Mouse (Mus musculus): Measurements from ENCODE around the gene Nos1.

Gene Nos1

DNA sequence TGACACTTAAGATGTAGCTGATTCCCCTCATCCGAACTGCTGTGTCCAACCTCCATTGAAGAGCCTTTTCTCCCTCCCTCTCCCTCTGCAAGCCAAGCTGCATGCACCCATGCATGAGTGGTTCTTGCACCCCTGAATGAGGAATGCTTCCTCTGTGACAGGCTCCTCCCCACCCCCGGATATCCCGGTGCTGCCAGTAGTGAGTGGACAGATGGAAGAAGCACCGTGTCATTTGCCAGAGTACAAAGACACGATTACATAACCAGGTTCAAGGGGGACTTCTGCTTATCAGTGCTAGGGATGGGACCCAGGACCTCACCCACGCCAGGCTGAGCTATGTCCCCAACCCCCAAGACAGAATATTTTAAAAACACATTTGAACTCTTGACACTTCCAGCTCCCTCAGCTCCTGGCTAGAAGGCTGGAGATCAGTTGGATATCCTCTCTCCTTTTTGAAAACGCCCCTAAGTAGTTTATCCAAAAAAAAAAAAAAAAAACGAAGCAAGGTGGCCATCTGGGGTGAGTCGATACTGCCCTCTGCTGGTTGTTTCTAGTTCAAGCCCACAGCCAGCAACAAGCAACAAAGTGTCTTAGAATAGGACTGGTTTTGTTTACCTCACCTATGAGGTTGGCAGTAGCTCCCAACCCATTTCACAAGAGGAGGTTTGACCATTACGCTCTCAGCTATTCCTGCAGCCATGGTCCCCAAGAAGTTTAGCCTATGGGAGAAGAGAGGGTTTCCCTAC, 175.0 kb downstream of the Nos1 start:
- no peak for DNase-seq (ENCODE audit: low read depth)

DNA sequence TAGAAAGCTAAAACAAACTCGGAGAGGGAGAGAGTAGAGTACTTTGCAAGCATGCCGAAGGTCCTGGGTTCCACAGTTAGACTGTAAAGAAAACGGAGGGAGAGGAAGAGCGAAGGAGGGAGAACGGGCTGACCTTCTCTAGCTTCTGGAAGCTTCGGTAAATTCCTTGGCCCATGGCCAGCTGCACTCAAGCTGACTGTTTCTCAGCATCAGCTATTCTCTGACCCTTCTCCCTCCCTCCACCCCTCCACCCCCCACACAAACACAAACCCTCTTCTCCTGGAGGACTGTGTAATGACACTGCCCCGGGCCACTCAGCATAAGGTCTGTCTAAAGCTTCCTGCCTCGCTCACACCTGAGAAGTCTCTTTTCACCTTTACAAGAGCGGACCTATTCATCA, 183.9 kb downstream of the Nos1 start:
- no peak for DNase-seq (ENCODE audit: low read depth)

DNA sequence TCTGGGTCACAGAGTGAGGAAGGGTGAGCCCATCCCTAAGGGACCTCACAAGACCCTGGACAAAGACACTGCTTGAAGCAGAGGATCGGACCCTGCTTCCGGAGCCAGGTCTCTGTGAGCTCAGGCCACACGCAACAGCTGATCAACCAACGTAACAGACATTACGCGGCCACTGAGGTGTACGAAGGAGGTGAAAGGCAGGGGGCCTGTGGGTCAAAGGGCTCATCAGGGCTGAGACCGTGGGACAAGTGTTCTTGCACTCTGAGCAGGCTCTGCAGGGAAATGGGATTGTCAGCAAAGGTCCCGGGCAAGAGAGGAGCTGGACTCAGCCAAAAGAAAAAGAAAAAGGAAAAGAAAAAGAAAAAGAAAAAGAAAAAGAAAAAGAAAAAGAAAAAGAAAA, 186.1 kb downstream of the Nos1 start:
- DNase-seq (ENCODE audit: low read depth): no peak

DNA sequence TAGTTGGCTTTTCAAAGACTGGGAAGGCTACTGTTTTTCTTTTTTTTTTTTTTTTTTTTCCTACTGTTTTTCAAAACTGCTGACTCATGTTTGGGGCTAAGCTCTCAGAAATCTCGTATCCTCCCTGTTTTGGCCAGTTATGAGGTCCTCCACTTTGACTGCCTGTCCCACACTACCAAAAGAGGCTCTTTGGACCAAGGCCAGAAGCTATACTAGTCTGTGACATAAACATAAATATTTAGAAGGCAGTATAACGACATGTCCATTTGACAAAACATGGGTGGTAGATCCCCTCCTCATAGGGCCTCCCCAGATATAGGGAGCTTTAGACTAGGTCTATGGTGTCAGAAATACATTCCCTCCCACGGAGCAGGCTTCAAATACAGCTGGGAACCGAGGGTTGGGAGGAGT, 186.8 kb downstream of the Nos1 start:
- no peak for DNase-seq (ENCODE audit: low read depth)

DNA sequence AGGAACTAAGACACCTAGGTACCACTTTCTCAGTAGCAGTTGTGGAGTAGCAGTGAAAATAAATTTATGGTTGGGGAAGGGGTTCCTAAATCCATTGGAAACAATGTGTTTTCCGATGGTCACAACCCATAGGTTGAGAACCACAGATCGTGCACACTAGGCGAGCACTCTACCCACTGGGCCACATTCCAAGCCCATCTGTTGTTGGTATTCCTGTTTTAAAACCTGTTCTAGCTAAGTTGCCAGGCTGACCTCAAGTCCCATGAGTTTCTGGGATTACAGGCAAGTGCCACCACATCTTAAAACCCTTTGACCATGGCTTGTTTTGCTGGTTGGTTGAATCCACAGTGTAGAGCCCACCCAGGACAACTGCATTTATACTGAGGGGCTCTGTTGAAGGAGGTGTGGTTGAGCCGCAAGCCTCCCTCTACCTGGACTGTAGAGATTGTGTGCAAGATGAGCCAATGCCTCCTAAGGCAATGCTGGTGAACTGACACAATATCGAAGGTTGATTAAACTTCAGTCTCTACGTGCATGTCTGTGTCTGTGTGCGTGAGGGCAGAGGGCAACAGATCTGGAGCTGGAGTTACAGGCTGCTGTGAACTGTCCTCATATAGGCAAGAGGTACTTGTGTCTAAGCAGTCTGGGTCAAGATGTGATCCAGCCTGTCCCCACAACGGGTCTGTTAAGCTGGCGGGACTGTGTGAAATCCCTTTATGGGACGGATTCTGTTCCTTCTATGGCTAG, 189.0 kb downstream of the Nos1 start:
- no peak for DNase-seq (ENCODE audit: low read depth)

DNA sequence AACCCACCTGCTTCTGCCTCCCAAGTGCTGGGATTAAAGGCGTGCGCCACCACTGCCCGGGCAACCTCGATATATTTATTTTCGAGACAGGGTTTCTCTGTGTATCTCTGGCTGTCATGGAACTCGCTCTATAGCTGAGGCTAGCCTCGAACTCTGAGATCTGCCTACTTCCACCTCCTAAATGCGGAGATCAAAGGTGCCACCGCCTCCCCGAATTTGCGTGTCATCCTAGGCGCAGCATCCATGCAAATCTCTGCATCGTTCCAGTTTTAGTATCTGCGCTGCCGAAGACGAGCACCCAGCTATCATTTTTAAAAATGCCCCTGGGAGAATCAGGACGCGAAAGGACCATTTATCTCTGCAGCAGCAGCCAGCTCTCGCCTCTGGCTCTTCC, 195.4 kb downstream of the Nos1 start:
- DNase-seq (ENCODE audit: low read depth): no peak

DNA sequence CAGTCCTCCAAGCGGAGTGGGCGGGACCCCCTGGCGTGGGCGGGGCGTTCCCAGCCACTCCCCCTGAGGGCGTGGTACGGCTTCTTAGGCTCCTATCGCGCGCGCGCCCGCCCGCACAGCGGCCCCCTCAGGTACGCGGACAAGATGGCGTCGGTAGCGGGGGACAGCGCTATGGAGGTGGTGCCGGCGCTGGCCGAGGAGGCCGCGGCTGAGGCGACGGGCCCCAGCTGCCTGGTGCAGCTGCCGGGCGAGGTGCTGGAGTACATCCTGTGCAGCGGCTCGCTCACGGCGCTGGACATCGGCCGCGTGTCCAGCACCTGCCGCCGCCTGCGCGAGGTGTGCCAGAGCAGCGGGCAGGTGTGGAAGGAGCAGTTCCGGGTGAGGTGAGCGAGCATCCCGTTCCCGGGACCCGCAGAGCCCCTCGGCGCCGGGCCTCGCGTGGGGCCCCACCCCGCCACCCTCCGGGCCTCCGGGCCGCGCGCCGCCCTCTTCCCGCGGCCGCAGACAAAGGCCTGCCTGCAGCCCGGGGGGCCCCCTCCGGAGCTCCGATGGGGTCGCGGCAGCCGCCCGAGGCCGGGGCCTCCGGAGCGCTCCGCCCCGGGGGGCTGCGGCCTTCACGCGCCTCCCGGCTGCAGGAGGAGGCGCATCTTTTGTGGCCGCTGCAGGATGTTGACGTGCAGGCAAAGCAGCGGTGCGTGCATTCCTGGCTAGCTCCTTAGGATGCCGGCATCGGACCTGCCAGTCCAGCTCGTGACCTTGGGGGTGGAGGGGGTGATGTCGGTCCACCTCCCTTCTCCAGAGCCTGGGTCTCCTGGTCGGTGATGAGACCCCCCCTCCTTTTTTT, 196.0 kb downstream of the Nos1 start, which contains the start of gene Fbxo21:
Gene Fbxo21, plus strand, starts transcription at position 74 of the 844 bp plus-strand sequence.
- peak; percentile 88 for DNase-seq (ENCODE audit: low read depth)

DNA sequence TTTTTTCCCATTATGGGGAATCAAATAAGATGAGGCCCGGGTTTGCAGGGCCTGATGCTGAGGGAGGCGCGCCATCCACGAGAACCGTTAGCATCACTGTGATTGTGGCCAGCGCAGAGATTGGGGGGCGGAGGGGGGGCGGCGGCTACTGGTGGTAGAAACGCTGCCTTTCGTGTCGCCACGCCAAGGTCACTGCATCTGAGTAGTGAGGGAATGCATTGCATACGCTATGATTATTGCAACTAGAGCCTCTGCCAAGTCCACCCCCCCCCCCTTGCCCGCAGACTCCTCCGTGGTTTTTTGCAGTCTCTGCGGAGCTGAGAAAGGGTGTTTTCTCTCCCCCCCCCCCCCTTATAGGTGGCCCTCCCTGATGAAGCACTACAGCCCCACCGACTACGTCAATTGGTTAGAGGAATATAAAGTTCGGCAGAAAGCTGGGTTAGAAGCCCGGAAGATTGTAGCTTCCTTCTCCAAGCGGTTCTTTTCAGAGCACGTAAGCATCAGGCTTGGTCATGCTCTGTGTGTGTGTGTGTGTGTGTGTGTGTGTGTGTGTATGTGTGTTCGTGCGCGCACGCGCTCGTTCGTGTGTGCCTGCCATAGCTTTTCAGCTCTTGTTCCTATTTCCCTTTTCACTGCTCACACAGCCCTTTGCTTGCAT, 196.8 kb downstream of the Nos1 start:
- no peak for DNase-seq (ENCODE audit: low read depth)

DNA sequence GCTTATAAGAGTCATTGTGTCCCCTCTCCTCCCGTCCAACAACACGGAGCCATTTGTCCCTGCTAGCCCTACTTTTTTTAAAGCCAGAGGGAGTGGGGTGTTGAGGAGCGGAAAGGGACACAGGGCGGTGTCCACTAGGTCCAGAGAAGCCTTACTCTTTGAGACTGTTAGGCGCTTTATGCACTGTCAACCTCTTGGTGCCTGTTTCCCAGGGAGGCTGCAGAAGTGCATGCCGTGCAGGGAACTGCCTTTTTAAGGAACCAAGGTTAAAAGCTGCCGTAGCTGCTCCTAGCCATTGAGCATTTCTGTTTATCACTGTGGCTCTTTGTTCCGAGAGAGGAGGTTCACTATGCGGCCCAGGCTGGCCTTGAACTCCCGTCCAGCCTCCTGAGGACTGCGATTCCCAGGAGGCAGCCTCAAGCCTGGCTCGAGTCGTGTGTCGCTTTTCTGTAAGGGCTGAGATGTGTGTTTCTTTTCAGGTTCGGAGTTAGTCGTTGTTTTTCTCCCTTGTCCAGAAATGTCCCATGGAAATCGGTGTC, 197.4 kb downstream of the Nos1 start:
- DNase-seq (ENCODE audit: low read depth): no peak

DNA sequence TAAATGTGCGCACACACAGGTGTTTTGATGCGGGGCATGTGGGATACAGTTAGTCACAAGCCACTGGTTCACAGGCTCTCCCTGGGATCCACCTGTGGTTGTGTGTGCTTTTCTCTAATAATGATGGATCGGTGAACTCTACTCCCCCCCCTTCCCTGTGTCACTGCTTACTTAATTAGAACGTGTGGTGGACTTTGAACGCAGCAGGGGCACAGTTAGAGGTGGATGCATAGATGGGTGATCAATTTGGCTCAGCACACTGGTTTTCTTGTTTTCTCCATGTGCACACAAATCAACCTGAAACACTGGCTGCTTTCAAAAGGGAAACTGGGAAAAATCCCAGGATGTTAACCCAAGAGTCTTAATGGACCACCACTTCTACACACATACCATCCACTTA, 198.2 kb downstream of the Nos1 start:
- no peak for DNase-seq (ENCODE audit: low read depth)

DNA sequence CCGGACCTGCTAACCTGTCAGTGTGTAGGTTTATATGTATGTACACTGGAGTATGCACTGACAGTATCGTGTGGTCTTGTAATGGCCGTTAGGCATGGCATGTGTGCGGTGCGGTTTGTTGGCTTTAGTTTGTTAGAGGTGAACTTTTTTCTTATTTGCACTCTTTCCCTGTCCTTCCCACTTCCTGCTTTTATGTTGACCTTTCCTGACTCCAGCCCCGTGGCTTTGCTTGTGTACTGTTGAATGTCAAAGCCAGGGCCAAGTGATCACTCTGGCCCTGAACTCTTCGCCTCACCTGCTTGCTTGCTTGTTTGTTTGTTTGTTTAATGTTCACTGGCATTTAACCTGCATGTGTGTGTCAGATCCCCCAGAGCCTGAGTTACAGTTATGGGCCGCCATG, 200.1 kb downstream of the Nos1 start:
- no peak for DNase-seq (ENCODE audit: low read depth)

DNA sequence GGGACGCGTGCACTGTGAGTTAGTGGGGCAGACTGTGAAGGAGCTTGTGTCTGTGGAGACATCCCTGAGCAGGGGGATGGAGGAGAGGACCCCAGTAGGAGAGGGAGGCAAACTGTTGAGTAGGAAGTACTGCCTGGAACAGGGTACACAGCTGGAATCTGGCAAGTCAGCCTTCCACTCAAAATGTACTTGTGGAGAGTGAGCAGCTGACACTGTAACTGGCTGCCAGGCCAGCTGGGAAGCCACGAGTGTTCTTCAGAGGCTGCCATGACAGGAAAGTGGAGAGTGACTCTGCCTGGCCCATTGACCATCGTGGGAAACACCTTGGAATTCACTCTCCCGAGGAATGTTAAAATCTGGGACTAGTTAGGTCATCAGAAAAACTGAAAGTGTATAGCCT, 201.1 kb downstream of the Nos1 start:
- no peak for DNase-seq (ENCODE audit: low read depth)

DNA sequence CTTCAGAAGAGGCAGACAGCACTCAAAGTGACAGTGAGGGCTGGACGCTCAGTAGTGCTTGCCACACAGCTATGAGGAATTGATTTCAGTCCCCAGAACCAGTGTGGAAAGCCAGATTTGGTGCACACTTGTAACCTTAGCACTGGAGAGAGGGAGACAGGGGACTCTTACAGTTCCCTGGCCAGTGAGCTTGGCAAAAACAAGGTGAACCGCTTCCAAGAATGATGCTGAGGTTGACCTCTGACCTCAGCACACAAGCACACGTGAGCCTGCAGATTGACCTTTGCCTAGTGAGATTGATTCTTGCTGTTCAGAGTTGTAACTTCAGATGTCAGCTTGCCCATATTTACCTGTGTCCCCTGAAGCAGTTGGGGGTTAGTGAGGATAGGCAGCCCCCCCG, 205.5 kb downstream of the Nos1 start:
- DNase-seq (ENCODE audit: low read depth): no peak

DNA sequence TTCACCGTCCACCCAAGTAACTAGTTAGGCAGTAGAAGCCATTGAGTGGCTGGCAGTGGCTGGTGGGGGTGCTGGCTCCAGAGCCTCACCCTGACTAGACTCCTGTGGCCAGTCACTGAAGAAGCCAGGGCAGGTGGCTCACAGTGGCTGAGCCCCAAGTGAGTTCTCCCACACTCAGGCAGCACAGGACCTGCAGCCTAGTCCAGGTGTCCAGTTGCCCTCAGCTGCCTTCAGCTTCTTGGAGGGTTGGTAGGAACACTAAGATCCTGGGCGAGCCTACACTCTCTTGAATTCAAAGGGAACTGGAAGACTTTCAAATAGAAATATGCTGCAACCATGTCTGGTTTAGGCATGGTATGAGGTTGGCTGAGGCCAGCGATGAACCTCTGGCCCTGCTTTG, 207.1 kb downstream of the Nos1 start:
- no peak for DNase-seq (ENCODE audit: low read depth)

DNA sequence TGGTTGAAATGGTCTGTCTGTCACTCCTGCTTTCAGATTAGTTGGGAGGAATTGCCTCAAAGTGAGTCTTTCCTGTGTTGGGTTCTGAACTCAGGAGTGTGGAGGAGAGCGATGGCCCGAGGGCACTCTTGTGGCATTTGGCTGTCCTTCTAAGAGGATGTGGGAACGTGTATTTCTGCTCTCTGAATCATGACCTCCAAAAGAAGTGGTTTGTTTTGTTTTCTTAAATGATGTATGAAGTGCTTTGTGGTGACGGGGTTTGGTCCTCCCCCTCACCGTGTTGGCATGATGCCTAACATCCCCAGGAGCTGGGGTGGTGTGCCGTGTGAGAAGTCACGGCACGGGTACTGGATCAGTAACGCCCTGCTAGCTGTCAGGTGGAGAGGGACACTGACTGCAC, 207.5 kb downstream of the Nos1 start:
- DNase-seq (ENCODE audit: low read depth): no peak

DNA sequence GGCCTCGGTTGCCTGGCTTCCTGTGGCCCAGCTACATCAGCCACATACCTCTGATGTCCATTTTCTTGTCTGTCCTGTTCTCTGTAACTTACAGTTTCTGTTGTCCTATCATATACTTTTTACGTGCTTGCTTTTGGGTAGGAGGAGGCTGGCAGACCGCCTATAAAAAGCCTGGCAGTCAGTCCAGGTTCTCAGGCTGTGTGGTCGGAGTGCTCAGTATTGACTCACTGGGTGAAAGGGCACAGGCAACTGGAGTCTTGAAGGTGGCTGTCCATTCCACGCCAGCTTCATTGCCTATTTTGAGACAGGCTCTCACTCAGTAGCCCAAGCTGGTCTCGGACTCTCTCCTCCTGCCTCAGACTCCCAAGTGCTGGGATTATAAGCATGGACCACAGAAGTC, 208.9 kb downstream of the Nos1 start:
- DNase-seq (ENCODE audit: low read depth): no peak

DNA sequence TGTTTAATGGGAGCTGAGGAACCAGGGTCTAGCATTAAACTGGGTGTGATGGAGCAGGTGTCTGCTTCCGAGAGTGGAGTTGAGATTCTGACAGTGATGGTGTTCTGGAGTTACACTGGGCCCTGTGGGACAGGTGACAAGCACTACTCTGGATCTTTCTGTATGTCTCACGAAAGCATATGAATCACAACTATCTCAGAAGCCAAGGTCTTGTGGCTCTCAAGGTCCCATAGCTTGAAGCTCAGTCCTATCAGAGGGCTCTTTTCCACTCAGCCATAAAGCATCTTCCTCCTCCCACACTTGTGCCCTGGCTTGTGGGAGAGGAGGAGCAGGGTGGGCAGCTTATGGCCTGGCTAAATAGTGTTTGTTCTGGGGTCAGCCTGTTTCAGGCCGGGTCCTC, 210.1 kb downstream of the Nos1 start:
- no peak for DNase-seq (ENCODE audit: low read depth)

DNA sequence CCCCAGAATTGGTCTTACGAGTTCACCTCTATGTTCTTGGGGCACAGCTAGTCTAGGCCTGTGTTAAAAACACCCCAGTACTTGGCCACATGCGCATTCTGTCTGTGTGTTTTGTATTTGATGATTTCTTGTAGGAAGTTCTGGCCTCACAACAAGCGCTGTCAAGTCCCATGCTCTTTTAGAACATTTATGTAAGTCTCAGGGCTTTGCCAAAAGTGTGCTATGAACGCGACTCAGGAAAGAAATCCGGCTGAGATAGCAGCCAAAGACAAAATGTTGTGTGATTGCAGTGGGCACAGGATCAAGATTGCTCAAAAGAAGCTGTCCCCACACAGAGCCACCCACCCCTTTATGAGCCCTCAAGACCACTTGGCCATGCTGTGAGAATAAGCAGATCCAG, 212.7 kb downstream of the Nos1 start:
- no peak for DNase-seq (ENCODE audit: low read depth)

DNA sequence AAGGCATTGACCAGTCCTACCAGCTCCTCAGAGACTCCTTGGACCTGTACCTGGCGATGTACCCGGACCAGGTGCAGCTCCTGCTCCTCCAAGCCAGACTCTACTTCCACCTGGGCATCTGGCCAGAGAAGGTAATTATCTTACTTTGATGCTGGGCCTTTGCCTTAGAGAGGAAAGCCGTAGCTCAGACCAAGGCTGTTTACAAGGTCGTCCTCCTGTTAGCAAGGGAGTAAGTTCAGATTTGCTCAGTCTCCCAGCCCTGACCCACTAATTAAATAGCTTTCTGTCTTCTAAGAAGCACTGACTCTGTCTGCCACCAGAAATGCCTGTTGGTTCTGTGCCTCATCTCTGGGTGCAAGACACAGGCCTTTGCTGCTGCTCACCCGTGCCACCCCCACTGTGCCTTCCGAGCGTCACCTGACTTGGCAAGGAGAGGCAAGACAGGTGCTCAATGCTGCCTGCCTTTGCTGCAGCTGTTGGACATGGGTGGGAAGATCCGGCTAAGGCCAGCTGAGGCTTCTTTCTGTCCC, 214.6 kb downstream of the Nos1 start:
- DNase-seq (ENCODE audit: low read depth): no peak

DNA sequence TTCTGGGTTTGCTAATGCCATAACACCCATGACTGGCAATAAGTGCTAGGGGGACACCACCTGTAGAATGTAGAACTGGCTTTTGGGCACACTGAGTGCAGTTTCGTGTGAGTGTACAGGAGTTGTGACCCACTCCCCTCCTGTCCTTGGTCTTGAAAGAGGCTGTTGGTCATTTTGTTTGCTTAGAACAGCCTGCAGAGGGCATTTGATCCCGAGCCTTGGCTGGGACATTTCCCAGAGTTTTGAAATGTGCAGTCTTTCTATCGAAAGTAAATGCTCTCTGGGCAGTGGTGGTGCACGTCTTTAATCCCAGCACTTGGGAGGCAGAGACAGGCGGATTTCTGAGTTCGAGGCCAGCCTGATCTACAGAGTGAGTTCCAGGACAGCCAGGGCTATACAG, 215.1 kb downstream of the Nos1 start:
- no peak for DNase-seq (ENCODE audit: low read depth)

DNA sequence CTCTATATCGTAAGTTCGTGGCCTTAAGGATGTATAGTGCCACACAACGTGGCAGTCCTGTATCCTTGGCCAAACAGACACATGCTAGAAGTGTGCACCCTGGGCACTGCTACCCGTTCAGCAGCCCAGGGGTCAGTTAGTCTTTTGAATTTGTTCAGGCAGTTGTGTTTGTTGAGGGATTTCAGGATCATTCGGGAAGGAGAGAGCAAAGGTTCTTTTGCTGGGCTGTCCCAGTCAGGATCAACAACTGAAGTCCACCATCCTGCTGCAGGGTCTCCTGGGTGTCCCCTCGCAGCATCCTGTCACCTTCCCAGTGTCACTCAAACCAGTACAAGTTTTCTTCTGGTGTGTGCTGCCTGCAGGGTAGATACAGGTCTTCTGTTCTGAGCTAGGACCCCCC, 215.7 kb downstream of the Nos1 start:
- DNase-seq (ENCODE audit: low read depth): no peak

Measured in c-Kit-positive CD71-positive TER-119-negative erythroid progenitor cells, embryonic 14.5 days (primary cell).